Mouse (Mus musculus) MEL (cell line): ENCODE measurements around the gene Ints2. TPM values are rescaled to one million over a fixed set of nuclear protein-coding genes. Genes with fewer than 3 reads are reported as not detected.

Experiments used
- DNase-seq: peaks from one replicate; pipeline ENCODE4 v3.0.0; 2011; ENCODE audit warnings: low read depth, low spot score
- H3K27ac ChIP-seq: 2 replicates; pipeline ENCODE4 v1.5.1; 2012; ENCODE audit warnings: low read depth, mild to moderate bottlenecking, control low read depth, low read length, moderate library complexity; ENCODE audit not compliant: control insufficient read depth
- H3K27me3 ChIP-seq, 2 experiments: fragments of 150-350 bp in 1 of 2; sonication (generic) in 1 of 2; 2 replicates each; pipeline ENCODE4 v1.6.1; 2012; ENCODE audit warnings: low read length in 2 of 2, mild to moderate bottlenecking in 2 of 2, improper control_type of control experiment in 1 of 2, moderate library complexity in 1 of 2; ENCODE audit not compliant: insufficient read depth in 2 of 2, control insufficient read depth in 1 of 2
- H3K36me3 ChIP-seq, 2 experiments: 2 replicates each; pipeline ENCODE4 v1.6.1; 2012 to 2014; ENCODE audit warnings: low read length in 2 of 2, improper control_type of control experiment in 1 of 2, inconsistent platforms in 1 of 2, mild to moderate bottlenecking in 1 of 2; ENCODE audit not compliant: insufficient read depth in 2 of 2, control insufficient read depth in 1 of 2
- H3K4me1 ChIP-seq, 2 experiments: fragments of 150-350 bp in 1 of 2; sonication (generic) in 1 of 2; 2 replicates each; pipeline ENCODE4 v1.6.1; 2012; ENCODE audit warnings: low read length in 2 of 2, improper control_type of control experiment in 1 of 2, mild to moderate bottlenecking in 1 of 2; ENCODE audit not compliant: insufficient read depth in 2 of 2, control insufficient read depth in 1 of 2
- H3K4me3 ChIP-seq, 2 experiments: fragments of 150-350 bp in 1 of 2; sonication (generic) in 1 of 2; 2 replicates each; pipeline ENCODE4 v1.5.1; 2012; ENCODE audit warnings: low read depth in 2 of 2, low read length in 2 of 2, mild to moderate bottlenecking in 2 of 2, moderate library complexity in 2 of 2, control low read depth in 1 of 2, improper control_type of control experiment in 1 of 2; ENCODE audit not compliant: control insufficient read depth in 1 of 2, insufficient read depth in 1 of 2
- H3K79me2 ChIP-seq: 2 replicates; pipeline ENCODE4 v1.6.1; 2012; ENCODE audit warnings: mild to moderate bottlenecking, low read length, moderate library complexity; ENCODE audit not compliant: control insufficient read depth, poor library complexity, insufficient read depth
- H3K9ac ChIP-seq: 2 replicates; pipeline ENCODE4 v1.6.1; 2012; ENCODE audit warnings: low read depth, mild to moderate bottlenecking, control low read depth, low read length, moderate library complexity; ENCODE audit not compliant: control insufficient read depth, poor library complexity, severe bottlenecking
- H3K9me3 ChIP-seq: fragments of 150-350 bp; sonication (generic); replicated peaks from 2 replicates; pipeline ENCODE4 v1.6.1; 2012; ENCODE audit warnings: mild to moderate bottlenecking, low read length, improper control_type of control experiment, moderate library complexity; ENCODE audit not compliant: insufficient read depth
- BHLHE40 ChIP-seq: IDR thresholded peaks from 2 replicates; pipeline ENCODE4 v1.6.1; 2012; ENCODE audit warnings: low read depth, mild to moderate bottlenecking, inconsistent platforms, low read length, improper control_type of control experiment, borderline replicate concordance
- CHD2 ChIP-seq: IDR thresholded peaks from 2 replicates; pipeline ENCODE4 v1.6.1; 2011; ENCODE audit warnings: low read length, improper control_type of control experiment
- CTCF ChIP-seq, 3 experiments: IDR thresholded peaks in 2 of 3; conservative IDR thresholded peaks in 1 of 3; 2 replicates each; pipeline ENCODE4 v1.5.1; 2011 to 2012; ENCODE audit warnings: low read length in 3 of 3, low read depth in 2 of 3, mild to moderate bottlenecking in 2 of 3, improper control_type of control experiment in 1 of 3, inconsistent platforms in 1 of 3, mixed read lengths in 1 of 3, moderate library complexity in 1 of 3; ENCODE audit not compliant: control insufficient read depth in 1 of 3, insufficient read depth in 1 of 3, poor library complexity in 1 of 3, severe bottlenecking in 1 of 3
- ELF1 ChIP-seq: IDR thresholded peaks from 2 replicates; pipeline ENCODE4 v1.6.1; 2014; ENCODE audit warnings: low read depth, mild to moderate bottlenecking, inconsistent platforms, low read length, improper control_type of control experiment, moderate library complexity
- EP300 ChIP-seq, 2 experiments: IDR thresholded peaks; 2 replicates each; pipeline ENCODE4 v1.6.1; 2011; ENCODE audit warnings: improper control_type of control experiment in 2 of 2, low read length in 2 of 2, low read depth in 1 of 2, mild to moderate bottlenecking in 1 of 2
- ETS1 ChIP-seq: IDR thresholded peaks from 2 replicates; pipeline ENCODE4 v1.6.1; 2012; ENCODE audit warnings: low read depth, mild to moderate bottlenecking, inconsistent platforms, low read length, improper control_type of control experiment, moderate library complexity
- GABPA ChIP-seq: IDR thresholded peaks from 2 replicates; pipeline ENCODE4 v1.6.1; 2012; ENCODE audit warnings: low read depth, mild to moderate bottlenecking, inconsistent platforms, low read length, improper control_type of control experiment, moderate library complexity
- GATA1 ChIP-seq: IDR thresholded peaks from 2 replicates; pipeline ENCODE4 v1.6.1; 2011; ENCODE audit warnings: low read depth, low read length, improper control_type of control experiment
- JUND ChIP-seq: IDR thresholded peaks from 2 replicates; pipeline ENCODE4 v1.6.1; 2011; ENCODE audit warnings: low read depth, mild to moderate bottlenecking, improper control_type of control experiment, low read length
- MAFK ChIP-seq: IDR thresholded peaks from 2 replicates; pipeline ENCODE4 v1.6.1; 2011; ENCODE audit warnings: low read depth, mild to moderate bottlenecking, low read length, improper control_type of control experiment, borderline replicate concordance
- MAX ChIP-seq: IDR thresholded peaks from 2 replicates; pipeline ENCODE4 v1.6.1; 2011; ENCODE audit warnings: low read length, improper control_type of control experiment
- MYB ChIP-seq: IDR thresholded peaks from 2 replicates; pipeline ENCODE4 v1.6.1; 2011; ENCODE audit warnings: mild to moderate bottlenecking, low read depth, low read length, improper control_type of control experiment
- MYC ChIP-seq: IDR thresholded peaks from 2 replicates; pipeline ENCODE4 v1.6.1; 2011; ENCODE audit warnings: low read depth, mild to moderate bottlenecking, low read length, improper control_type of control experiment, moderate library complexity
- NELFE ChIP-seq: IDR thresholded peaks from 2 replicates; pipeline ENCODE4 v1.6.1; 2011; ENCODE audit warnings: low read depth, low read length, improper control_type of control experiment
- NRF1 ChIP-seq: IDR thresholded peaks from 2 replicates; pipeline ENCODE4 v1.6.1; 2014; ENCODE audit warnings: low read depth, mild to moderate bottlenecking, inconsistent platforms, low read length, improper control_type of control experiment, moderate library complexity; ENCODE audit not compliant: poor library complexity, insufficient read depth, severe bottlenecking
- POLR2A ChIP-seq, 2 experiments: IDR thresholded peaks; 2 replicates each; pipeline ENCODE4 v1.6.1; 2011 to 2012; ENCODE audit warnings: low read length in 2 of 2, mild to moderate bottlenecking in 2 of 2, control low read depth in 1 of 2, improper control_type of control experiment in 1 of 2, low read depth in 1 of 2, moderate library complexity in 1 of 2; ENCODE audit not compliant: control insufficient read depth in 1 of 2, insufficient read depth in 1 of 2, poor library complexity in 1 of 2
- RCOR1 ChIP-seq: IDR thresholded peaks from 2 replicates; pipeline ENCODE4 v1.6.1; 2012; ENCODE audit warnings: low read depth, mild to moderate bottlenecking, inconsistent platforms, low read length, improper control_type of control experiment
- SIN3A ChIP-seq: IDR thresholded peaks from 2 replicates; pipeline ENCODE4 v1.6.1; 2012; ENCODE audit warnings: low read length, improper control_type of control experiment, inconsistent platforms
- SMC3 ChIP-seq: IDR thresholded peaks from 2 replicates; pipeline ENCODE4 v1.6.1; 2011; ENCODE audit warnings: low read depth, low read length, improper control_type of control experiment
- TCF12 ChIP-seq: IDR thresholded peaks from 2 replicates; pipeline ENCODE4 v1.6.1; 2014; ENCODE audit warnings: low read depth, mild to moderate bottlenecking, inconsistent platforms, low read length, improper control_type of control experiment, moderate library complexity
- UBTF ChIP-seq: IDR thresholded peaks from 2 replicates; pipeline ENCODE4 v1.6.1; 2012; ENCODE audit warnings: low read depth, mild to moderate bottlenecking, inconsistent platforms, low read length, improper control_type of control experiment, moderate library complexity, borderline replicate concordance; ENCODE audit not compliant: insufficient read depth
- USF2 ChIP-seq, 2 experiments: IDR thresholded peaks; 2 replicates each; pipeline ENCODE4 v1.6.1; 2011 to 2012; ENCODE audit warnings: improper control_type of control experiment in 2 of 2, low read length in 2 of 2, borderline replicate concordance in 1 of 2, inconsistent platforms in 1 of 2, low read depth in 1 of 2, mild to moderate bottlenecking in 1 of 2; ENCODE audit not compliant: insufficient read depth in 1 of 2
- ZC3H11A ChIP-seq: IDR thresholded peaks from 2 replicates; pipeline ENCODE4 v1.6.1; 2012; ENCODE audit warnings: low read depth, mild to moderate bottlenecking, inconsistent platforms, low read length, improper control_type of control experiment
- ZMIZ1 ChIP-seq: IDR thresholded peaks from 2 replicates; pipeline ENCODE4 v1.6.1; 2012; ENCODE audit warnings: low read depth, mild to moderate bottlenecking, inconsistent platforms, low read length, improper control_type of control experiment, moderate library complexity
- polyA plus RNA-seq, 2 experiments: library from polyadenylated mRNA; stranded (reverse) in 1 of 2; unstranded in 1 of 2; fragments of >175 nt in 1 of 2; fragments of >200 nt in 1 of 2; gene quantifications; 2 replicates each; pipeline versions ENCODE4 v1.2.1 to v1.2.4; 2012; ENCODE audit warnings: low replicate concordance in 2 of 2, low read depth in 1 of 2; ENCODE audit not compliant: insufficient read length in 2 of 2, insufficient read depth in 1 of 2, missing spikeins in 1 of 2
- total RNA-seq: library from RNA; depleted of rRNA; stranded (reverse); fragments of 300-350 nt; gene quantifications from 2 replicates; pipeline ENCODE4 v1.2.3, GENCODE M21; 2012

Ints2 gene
- total and polyA plus RNA-seq, 3 experiments = 43.0 to 120 (median 75.3) TPM

DNA sequence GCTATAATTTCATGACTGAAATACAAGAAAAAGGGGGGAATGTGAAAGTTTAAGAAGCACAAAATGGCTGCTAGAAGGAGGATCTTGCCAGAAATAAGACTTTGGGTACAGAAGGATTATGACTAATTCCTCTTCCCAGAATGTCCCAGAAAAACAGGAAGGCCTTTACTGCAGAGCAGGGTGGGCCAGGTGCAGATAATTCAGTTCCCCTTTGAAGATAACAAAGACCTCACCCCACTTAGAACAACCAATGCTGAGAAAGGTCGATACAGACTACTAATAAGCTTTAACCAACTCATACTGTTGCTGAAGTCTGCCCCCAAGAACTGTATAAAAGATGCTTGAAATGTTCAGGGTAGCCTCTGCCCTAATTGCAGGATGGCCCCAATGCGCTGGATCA lies 48.3 kb downstream of the Ints2 start:
- Histone ChIP-seq H3K36me3 (peaks cover 22 to 47% of the 10 kb centered on the region in 2 experiments), H3K9ac (no peak overlapping the region), H3K79me2 (peaks cover 15% of the 10 kb centered on the region), H3K27me3 (no peaks in the 10 kb centered on the region), H3K9me3 (no peaks in the 10 kb centered on the region), H3K27ac (peak overlapping the region; percentile 23; the same call in 1 of the 2 replicates), H3K4me3 (no peak overlapping the region), H3K4me1 (peaks cover 5 to 14% of the 10 kb centered on the region in 2 experiments)
- peak; percentile 79 for DNase-seq
- TF ChIP-seq ELF1 = 0 out of 2 replicates have a peak, but pooled peaks have one; percentile 2
- no peak for TF ChIP-seq ZMIZ1
- TF ChIP-seq CHD2 = no peak
- 0 out of 2 replicates have a peak, but pooled peaks have one; percentile 9 for TF ChIP-seq ZC3H11A
- TF ChIP-seq SIN3A = peak; percentile 53
- peak; percentile 92 for TF ChIP-seq GATA1
- no peak for TF ChIP-seq SMC3
- TF ChIP-seq RCOR1 = peak; percentile 70
- peak; percentile 73 for TF ChIP-seq ETS1
- TF ChIP-seq EP300 (IDR thresholded peaks at IDR 0.05; ENCODE audit: low read depth in 1 of 2, low read length in 2 of 2) = peak; percentile 79 to 87
- no peak for TF ChIP-seq GABPA
- 0 out of 2 replicates have a peak, but pooled peaks have one; percentile 47 for TF ChIP-seq JUND
- no peak for TF ChIP-seq MAX
- no peak for TF ChIP-seq UBTF
- TF ChIP-seq BHLHE40 = no peak
- peak in 1 of 2 experiments; percentile 51; a peak in 1 of 4 replicates for TF ChIP-seq POLR2A (IDR thresholded peaks at IDR 0.05; ENCODE audit: control insufficient read depth in 1 of 2, insufficient read depth in 1 of 2, low read depth in 1 of 2, low read length in 2 of 2, poor library complexity in 1 of 2)
- 0 out of 2 replicates have a peak, but pooled peaks have one; percentile 49 for TF ChIP-seq MYC
- TF ChIP-seq TCF12 = peak; percentile 57; the same call in 1 of the 2 replicates
- TF ChIP-seq NELFE = peak; percentile 48

DNA sequence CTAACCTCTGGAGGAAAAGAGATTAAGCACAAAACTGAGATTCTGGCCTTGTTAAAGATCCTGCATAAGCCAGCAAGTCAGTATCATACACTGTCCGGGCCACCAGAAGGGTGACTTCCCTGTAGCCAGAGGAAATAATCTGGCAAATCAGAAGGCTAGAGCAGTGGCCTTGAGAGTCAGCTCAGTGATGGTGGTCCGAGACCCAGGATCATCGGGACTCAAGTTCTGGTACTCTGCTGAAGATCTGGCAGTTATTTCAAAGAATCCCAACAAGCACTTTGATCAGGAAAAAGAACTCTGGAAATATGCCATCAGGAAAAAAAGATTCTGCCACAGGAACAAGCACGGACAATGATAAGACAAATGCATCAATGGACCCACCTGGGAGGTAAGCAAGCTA lies 51.5 kb downstream of the Ints2 start:
- no peaks in the 10 kb centered on the region for H3K27me3 ChIP-seq
- peaks cover 24 to 32% of the 10 kb centered on the region in 2 experiments for H3K36me3 ChIP-seq
- no peak for DNase-seq
- peaks cover 34% of the 10 kb centered on the region for H3K79me2 ChIP-seq
- H3K9ac ChIP-seq = no peak overlapping the region
- no peak overlapping the region for H3K27ac ChIP-seq
- no peaks in the 10 kb centered on the region for H3K9me3 ChIP-seq
- peaks cover 12 to 21% of the 10 kb centered on the region in 2 experiments for H3K4me1 ChIP-seq
- no peak overlapping the region for H3K4me3 ChIP-seq
- TF ChIP-seq USF2 (IDR thresholded peaks at IDR 0.05; ENCODE audit: borderline replicate concordance in 1 of 2, insufficient read depth in 1 of 2, low read depth in 1 of 2, low read length in 2 of 2) = no peak
- no peak for TF ChIP-seq MYB
- no peak for TF ChIP-seq CHD2
- no peak for TF ChIP-seq MAFK
- no peak for TF ChIP-seq CTCF (IDR thresholded peaks at IDR 0.05 in 2 of 3, conservative IDR thresholded peaks at IDR 0.05 in 1 of 3; ENCODE audit: control insufficient read depth in 1 of 3, insufficient read depth in 1 of 3, low read depth in 2 of 3, low read length in 3 of 3, poor library complexity in 1 of 3, severe bottlenecking in 1 of 3)
- no peak for TF ChIP-seq EP300 (IDR thresholded peaks at IDR 0.05; ENCODE audit: low read depth in 1 of 2, low read length in 2 of 2)
- TF ChIP-seq NRF1 = no peak
